Mouse (Mus musculus) retina, embryonic 14.5 days (tissue): ENCODE results near the gene Pjvk.
"Not testable (repeated sequence)": the region's sequence is repeated elsewhere in the genome, so short reads cannot be mapped to it uniquely, and the experiment has no call there.

Experiments
- DNase-seq: peaks from one replicate; pipeline ENCODE4 v3.0.0-alpha.2; 2015; ENCODE audit warnings: low spot score

Gene Pjvk

DNA sequence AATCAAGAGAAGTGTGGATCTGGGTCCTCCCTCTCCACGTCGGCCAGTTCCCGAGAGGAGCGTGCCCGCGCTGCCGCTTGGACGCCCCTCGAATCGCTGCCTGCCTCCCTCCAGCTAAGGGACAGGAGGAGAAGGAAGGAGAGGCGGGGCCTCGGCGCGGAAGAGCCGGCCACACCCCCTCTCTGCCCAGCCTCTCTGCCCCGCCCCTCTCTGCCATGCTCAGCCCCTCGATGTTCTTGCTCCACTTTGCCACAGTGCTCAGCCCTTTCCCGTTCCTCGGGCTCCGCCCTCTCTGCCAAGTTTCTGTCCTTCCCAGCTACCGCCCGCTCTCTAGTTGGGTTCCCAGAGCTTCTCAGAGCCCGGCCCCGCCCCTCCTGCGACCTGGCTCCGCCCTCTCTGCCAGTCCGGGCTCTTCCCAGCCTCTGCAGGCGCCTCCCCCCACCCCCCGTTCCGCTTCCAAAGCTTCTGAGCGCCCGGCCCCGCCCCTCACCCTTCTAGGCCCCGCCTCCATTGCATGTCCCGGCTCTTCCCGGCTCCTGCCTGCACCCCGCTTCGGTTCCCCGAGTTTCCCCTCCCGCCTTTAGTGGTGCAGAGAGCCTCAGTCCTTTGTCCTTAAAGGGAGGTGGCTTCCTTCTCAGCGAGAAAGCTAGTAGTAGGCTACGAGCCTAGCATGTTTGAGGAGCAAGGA is at the start of gene Pjvk, which contains the start of gene Prkra:
Gene Pjvk, plus strand, starts transcription at position 594 of the 688 bp plus-strand sequence.
Gene Prkra, minus strand, starts transcription at position 133 of the 688 bp plus-strand sequence.
- DNase-seq, result peak; percentile 99

DNA sequence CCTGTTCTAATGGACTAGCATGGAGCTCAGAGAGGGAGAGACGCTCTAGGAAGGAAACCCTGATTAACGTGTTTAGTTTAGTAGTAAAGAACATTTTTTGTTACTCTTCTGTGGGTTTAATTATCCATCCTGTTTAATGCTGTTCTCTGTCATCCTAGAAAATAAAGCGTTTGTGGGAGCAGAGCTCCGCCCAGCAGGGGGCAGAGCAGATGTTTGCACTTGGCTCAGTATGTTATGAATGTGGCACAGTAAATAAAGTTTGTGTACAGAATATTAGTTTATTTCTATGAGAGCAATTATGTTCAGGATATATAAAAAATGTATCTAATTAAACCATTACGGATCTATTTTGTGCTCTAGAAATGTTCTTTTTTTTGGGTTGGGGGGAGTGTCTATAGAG is 49.1 kb upstream of the Pjvk start:
- no peak for DNase-seq

DNA sequence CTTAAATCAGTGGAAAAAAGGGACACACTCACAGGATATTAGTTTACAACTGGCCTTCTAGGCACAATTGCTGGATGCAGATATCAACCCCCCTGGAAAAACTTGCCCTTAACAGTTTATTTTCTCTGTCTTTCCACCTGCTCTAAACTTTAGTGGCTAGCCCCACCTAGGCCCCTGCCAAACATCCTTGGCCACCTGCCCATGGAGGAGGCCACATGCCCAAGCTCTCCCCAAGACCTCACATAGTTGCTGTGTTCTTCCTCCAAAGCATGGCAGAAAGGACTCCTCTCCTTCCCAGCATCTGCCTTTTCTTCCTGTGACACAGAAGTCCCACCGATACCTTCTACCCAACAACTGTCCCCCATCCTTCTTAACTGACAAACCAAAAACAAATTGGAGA is 46.0 kb upstream of the Pjvk start:
- no peak for DNase-seq

DNA sequence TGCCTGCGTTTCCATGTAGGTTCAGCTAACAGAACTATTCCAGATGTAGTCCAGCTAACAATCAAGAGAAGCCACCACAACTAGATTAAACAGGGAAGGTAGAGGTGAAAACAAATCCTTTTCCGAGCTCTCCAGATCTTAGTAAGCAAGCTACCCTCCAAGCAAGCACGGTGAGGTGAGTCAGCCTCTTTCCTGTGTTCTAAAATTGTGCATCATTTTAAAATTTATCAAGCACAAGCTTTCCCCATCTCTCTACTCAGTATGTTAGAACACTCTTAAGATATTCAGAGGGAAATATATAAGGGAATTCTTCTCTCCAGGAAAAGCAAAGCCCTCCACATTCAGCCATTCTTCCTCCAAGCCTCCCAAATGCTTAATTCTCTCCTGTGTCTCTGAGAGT is 41.6 kb upstream of the Pjvk start:
- no peak for DNase-seq

DNA sequence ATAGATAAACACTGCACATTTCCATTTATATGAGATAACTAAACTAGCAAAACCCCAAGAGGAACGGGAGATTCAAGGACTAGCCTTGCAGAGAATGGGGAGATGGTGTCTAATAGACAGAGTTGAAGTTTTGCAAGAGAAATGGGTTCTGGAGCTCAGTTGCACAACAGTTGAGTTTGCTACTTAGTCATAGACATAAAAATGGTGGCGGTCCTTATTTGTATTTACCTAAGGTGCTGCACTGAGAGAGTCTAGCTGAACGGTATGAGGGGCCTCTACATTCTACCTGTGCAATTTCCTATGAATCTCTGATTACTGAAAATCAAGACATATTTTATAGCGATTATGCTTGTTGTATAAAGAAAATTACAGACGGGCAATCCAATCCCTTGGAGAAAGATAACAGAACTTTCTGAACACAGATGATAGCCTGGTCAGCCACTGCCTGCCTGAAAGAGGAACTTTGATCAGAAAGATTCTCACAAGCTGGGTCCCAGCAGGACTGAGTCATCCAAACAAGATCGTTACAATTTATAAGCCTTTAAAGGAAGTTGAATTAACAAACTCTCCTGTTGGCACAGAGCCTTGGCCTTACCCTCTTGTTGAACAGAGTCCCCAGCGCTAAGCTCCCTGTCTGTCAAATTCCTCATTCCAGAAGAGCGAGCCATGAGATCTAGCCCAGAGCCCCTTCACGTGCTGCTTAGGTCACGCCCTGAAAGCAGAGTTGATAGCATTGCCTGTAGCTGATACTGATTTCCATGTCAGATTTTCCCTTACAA is 37.8 kb upstream of the Pjvk start:
- DNase-seq, result no peak

DNA sequence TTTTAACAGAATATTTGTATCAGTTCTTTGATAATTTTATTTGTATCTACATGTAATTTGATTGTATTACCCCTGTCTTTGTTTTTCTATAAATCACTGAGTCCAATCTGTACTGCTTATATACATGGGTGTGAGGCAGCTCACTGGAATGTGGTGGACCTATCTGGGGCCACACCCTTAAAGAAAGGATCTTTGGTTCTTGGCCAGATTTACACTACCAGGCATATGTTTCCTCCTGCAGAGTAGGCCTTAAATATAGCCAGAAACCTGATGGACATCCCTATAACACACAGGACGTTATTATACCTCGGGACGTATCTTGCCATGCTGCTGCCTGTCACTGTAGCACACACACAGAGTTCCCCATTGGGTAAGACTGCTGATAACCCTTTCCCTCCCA is 36.3 kb upstream of the Pjvk start:
- no peak for DNase-seq

DNA sequence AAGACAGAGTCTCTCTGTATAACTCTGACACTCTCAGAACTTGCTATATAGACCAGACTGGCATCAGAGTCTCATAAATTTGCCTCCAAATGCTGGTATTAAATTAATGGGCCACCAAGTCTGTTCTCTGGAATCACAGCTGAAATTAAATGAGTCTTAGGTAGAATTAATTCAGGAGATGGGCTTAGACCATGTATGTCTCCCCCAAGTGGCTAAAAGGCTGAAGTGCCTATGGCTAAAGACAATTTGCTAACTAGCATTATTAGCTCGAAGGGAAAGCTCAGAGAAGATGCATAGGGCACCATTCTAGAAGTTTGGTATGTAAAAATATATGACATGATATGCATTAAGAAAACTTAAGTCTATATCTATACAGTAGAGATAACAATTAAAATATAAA is 30.2 kb upstream of the Pjvk start:
- peak; percentile 87 for DNase-seq

DNA sequence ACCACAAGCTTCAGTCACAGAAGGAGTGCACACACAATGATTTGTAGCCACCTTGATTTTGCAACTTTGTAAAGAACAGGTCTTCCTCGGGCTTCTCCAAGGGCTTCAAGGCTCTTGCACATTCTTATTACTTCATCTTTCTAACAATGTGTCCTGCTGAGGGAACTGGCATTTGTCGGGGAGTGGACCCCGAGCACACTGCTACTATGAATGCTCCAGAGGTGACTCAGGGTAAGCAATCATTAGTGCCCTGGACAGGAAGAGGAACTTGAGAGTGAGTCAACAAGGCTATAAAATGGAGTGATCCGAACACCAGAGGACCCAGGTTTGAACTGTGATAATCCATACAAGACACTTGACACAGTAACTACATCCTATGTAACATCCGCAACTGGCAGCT is 28.1 kb upstream of the Pjvk start:
- DNase-seq, result no peak

DNA sequence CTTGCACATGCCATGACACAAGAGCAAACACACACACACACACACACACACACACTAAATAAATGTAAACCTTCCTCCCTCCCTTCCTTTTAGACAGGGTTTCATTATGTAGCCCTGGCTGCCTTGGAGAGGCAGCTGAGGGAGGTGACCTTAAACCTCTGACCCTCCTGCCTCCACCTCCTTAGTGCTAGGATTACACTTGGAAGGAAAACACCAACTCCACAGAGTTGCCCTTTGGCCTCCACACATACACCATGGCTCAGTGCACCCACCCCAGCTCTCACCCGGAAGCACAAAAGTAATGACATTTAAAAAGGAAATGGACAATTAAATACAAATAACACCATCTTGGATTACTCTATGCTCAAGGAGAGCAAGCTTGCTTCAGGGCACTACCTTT is 26.6 kb upstream of the Pjvk start:
- DNase-seq, result no peak

DNA sequence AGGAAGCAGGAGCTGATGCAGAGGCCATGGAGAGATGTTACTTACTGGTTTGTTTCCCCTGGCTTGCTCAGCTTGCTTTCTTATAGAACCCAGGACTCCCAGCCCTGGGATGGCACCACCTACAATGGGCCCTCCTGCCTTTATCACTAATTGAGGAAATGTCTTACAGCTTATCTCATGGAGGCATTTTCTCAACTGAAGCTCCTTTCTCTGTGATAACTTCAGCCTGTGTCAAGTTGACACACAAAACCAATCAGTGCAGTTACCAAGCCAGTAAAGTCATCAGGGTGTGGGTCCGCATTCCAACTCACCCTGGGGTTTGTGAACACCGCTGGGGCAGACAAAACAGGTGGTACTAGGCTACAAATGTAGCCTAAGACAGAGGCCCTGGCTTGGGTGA is 26.0 kb upstream of the Pjvk start:
- DNase-seq, result not testable (repeated sequence)

DNA sequence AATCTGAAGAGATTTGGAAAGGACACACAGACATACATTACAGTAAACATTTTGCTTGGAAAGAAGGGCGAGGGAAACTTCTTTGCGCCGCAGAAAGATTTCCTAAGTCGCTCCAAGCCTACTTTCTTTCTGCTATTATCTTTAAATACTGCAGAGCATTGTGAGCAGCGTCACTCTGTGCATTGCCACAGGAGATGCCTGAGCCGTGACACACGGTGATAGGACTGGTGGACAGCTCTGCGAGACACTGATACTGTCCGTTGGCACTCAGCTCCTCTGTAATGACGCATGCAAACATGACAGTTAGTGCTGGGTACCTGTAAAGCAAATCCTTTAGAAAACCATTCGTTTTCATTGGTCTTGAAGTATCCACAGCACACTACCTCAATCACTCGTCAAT is 18.0 kb upstream of the Pjvk start:
- no peak for DNase-seq

DNA sequence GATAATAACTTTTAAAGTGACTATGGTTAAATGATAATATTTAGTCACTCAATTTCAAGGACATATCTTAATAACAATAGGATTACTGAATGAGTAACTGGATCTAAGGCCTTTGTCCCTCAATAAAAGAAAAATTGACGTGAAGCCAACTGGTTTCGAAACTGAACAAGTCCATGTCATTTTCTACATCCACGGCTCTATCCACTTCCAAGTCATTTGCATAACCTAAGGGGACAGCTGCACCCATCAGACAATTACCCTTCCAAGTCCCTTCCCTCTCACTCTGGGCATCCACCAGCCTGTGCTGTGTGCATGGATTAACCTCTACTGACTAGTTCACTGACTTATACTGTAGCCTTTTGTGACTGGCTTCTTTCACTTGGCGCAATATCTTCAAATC is 16.7 kb upstream of the Pjvk start:
- no peak for DNase-seq

DNA sequence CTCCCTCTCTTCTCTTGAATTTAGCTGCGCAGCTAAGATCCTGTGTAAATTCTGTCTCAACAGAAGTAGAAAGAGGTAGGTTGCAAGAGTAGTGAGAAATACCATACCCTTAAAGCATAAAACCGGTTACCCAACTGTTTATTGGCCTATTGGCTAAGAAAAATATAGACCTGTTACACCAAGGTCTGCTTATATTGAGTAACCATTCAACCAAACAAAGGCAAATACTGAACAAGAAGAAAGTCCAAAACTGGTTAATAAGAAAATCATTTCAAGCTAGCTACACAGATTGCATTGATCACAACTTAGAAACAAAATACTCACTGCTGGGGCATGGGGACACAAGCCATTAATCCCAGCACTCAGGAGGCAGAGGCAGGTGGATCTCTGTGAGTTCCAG is 8.6 kb upstream of the Pjvk start:
- DNase-seq, result no peak

DNA sequence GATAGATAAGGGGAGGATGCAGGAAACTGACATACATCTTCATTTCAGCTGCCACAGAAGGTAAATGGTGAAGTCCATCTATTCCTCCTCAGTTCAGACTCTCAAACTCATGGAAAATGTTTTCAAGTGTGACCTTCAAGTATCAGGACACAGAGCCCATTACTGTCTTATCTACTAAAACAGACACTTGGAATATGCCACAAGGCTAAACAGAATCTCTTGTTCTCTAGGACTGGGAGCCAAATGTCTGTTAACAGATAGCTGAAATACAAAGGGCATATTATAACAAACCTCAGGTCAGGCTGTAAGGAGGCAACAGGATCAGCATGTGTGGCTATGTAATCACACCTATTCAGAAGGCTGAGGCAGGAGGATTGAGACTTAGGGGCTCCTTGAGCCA is 4.5 kb upstream of the Pjvk start:
- DNase-seq, result no peak

DNA sequence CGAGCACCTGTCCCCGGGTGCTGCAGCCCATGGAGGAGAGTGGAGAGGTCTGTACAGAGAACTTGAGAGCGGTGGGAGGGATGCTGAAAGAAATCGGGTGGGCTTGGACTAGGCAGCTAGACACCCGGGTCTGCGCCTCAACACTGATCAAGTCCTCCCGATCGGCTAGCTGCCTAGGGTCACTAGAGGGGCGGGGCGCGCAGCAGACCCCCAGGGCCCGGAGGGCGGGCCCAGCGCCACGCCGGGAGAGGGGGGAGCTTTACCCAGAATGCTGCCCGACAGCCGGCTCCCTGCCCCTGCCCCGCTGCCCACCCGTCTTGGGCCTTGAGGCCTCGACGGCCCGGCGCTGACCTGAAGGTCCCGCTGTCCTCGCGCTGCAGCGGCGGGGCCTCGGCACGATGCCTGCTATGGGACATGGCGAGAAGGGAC is 821 bp upstream of the Pjvk start:
- DNase-seq, result peak; percentile 78

DNA sequence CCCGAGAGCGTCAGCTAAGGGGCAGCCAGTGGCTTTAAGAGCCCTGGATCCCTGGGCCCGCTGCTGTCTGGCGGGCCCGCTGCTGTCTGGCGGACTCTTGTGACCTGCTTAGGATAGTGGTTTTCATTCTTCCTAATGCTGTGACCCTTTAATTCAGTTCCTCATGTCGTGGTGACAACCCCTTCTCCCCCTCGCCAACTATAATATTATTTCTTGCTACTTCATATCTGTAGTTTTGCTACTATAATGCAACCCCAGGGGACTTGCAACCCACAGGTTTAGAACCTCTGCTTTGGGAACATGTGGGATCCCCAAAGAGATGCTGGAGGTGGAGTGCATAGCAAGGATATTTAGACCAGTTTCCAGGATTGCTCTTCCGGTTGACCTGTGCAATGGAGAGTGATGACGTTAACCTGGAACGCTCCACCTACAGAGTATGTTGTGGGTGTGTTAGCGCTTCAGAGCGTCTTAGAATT is 428 bp downstream of the Pjvk start:
- peak; percentile 63 for DNase-seq

DNA sequence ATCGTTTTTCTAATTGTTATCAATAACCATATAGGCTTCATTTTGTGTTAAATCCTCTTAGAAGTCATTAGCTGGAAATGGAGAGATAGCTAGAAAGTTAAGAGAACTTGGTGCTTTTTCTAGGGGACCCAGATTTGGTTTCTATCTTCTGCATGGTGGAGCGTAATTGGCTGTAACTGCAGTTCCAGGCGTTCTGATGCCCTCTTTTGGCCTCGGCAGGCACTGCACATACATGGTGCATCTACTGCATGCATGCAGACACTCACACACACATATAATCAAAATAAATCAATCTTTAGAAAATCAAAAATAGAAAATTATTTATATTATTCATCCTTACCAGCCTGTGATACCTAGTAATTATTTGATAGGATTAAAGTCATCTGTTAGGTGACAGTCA is 4.8 kb downstream of the Pjvk start:
- no peak for DNase-seq

DNA sequence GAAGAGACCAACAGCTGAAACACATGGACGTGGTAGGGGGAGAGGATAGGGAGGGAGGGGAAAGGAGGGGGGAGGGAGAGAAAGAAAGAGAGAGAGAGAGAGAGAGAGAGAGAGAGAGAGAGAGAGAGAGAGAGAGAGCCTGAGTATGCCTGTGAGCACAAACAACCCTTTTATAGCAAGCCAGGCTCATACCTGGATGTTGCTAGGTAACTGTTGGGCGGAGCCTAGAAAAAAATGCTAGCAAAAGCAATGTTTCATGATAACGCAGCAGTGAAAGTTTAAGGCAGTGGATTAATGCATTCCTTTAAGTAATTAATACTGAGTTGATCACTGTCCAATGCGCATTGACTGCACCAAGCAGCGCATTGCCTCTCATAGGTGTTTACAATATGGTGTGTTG is 6.4 kb downstream of the Pjvk start:
- no peak for DNase-seq

DNA sequence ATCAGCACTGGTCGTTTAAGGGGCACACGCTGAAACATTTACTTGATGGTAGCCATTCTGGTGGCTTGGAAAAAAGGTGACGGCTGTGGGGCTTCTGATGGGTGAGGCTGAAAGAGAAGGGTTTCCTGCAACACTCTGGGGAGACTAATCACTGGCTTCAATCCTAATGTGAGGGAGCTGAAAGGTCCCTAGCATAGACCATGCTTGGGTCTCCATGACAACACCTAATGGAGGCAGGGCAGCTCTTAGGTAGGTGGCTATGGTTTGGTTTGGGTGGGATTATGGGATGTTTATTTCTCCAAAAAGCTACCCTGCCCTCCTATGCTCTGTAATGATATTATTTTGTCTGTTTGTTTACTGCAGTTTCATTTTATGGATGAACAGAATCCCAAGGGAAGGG is 7.2 kb downstream of the Pjvk start:
- DNase-seq, result no peak

DNA sequence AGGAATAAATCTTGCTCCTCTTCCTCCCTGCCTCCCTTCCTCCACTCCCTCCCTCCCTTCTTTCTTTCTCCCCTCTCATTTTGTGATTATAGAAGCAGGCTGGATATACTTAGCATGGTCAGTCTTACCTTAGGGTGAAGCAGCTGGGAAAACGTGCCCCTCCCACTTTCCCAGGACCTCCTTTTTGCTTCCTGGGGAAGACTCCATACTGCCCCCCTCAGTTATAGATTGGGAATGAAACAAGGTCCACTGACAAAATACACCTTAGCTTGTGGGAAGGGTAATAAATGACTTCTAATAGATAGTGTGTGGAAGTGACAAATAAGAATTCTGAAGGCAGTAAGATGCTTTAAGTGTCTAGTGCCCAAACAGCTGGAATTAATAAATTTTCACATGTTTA is 7.7 kb downstream of the Pjvk start:
- DNase-seq, result peak; percentile 44

DNA sequence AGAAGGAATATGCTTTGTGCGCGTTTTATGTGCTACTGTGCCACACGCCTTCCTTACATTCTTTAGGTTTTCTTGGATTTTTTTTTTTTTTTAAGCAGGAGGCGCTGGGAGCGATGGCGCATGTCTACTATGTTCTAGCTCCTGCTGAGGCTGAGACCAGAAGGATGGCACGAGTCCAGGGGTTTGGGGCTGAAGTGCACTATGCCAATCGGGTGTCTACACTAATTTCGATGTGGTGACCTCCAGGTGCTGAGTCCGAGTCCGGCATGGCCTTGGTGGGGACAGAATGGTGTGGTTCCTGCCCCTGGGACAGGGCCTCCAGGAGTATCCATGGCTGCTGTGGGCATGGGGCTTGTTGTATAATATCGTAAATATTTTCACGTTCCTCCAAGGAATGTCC is 10.3 kb downstream of the Pjvk start:
- no peak for DNase-seq

DNA sequence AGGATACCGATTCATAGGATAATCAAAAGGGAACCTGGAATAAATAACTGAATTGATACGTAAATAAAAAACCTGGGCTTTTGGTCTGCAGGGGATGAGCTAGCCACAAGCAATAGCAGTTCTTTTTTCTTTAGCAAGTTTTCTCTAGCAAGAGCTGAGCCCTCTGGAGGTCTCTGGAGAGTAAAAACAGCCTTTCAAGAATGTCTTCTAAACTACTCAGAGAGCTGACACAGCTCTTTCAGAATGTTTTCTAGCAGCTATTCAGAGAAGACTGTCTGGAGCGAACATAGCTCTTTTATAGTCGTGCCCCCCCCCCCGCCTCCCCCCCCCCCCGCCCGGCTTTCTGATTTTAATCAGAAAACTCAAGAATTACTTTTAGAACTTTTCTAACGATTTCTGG is 11.1 kb downstream of the Pjvk start:
- no peak for DNase-seq

DNA sequence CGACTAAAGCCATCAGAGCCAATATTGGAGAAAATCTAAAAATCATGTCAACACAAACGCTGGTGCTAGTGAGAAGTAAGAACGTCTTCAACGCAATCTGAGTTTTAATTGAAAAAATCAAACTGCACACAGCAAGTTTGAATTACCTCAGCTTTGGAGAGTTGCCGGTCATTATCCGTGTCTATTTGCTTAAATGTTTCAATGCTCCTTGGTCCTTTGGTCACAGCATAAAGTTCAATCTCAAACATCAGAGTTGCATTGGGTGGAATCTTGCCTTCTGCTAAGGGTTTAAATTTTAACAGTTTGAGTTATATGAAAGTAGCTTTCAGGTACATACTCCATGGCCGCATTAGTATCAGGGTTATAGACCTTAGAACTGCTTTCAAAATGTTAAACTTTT is 17.3 kb downstream of the Pjvk start:
- DNase-seq, result no peak

DNA sequence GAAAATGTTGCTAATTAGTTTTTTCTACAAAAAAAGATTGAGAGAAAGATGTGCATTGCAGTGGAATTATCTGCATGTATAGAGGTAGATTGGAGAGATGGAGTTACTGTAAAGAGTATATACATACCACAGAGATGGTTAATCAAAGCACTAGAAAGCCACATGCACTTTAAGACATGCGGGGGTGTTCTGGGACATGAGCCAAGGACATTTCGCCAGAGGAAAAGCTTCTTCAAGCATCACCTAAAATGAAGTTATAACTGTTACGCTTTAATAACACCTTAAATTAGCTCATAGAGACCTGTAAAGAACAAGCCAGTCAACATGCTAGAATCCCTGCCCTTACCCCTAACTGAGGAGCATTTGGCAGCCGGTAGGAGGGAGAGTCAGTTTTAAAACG is 18.9 kb downstream of the Pjvk start:
- DNase-seq, result no peak
